ENCODE assay signal across 8 mouse cellular contexts in genomic region chr4:122996618-122997381, GRCm38 (mm10). TPM values are rescaled to one million over a fixed set of nuclear protein-coding genes. Genes with fewer than 3 reads are reported as not detected.
A peak's percentile ranks its signal among the peaks of the same experiment; 100 is the strongest.
DNase-seq lines count a peak whose midpoint lies in the region; ATAC-seq and TF ChIP-seq lines count a peak whose summit lies in the region.

No protein-coding gene starts in this region.

- no peaks in the 10 kb centered on the region for H3K9me3 ChIP-seq in heart, embryonic 12.5 days (replicated peaks)
- no peaks in the 10 kb centered on the region for H3K9me3 ChIP-seq in limb, embryonic 10.5 days (replicated peaks)
- H3K9me3 ChIP-seq in stomach, embryonic 15.5 days = no peaks in the 10 kb centered on the region

- WGBS in heart, embryonic 12.5 days = under 1% methylated on average over 47 of the region's 47 CpGs
- under 1% methylated on average over 47 of the region's 47 CpGs for WGBS in limb, embryonic 10.5 days
- WGBS in stomach, embryonic 15.5 days = under 1% methylated on average over 47 of the region's 47 CpGs

- peaks cover 10% of the 10 kb centered on the region; the same call in 1 of the 2 replicates for H3K4me1 ChIP-seq in heart, embryonic 12.5 days (replicated peaks)
- H3K4me1 ChIP-seq in limb, embryonic 10.5 days = peaks cover 61% of the 10 kb centered on the region
- H3K4me1 ChIP-seq in stomach, embryonic 15.5 days = peaks cover 12% of the 10 kb centered on the region; the same call in 1 of the 2 replicates

- H3K27me3 ChIP-seq in heart, embryonic 12.5 days (replicated peaks) = peaks cover 59% of the 10 kb centered on the region
- H3K27me3 ChIP-seq in limb, embryonic 10.5 days (ENCODE audit: low read depth, poor library complexity, severe bottlenecking) = peaks cover 33% of the 10 kb centered on the region
- peaks cover 7% of the 10 kb centered on the region; the same call in 1 of the 2 replicates for H3K27me3 ChIP-seq in stomach, embryonic 15.5 days (replicated peaks)

- peak overlapping the region; percentile 72 for H3K4me3 ChIP-seq in heart, embryonic 12.5 days
- H3K4me3 ChIP-seq in limb, embryonic 10.5 days = peak overlapping the region; percentile 82
- H3K4me3 ChIP-seq in stomach, embryonic 15.5 days (replicated peaks) = peak overlapping the region; percentile 77

- peak overlapping the region; percentile 100 for H3K4me2 ChIP-seq in heart, embryonic 12.5 days
- peak overlapping the region; percentile 98 for H3K4me2 ChIP-seq in stomach, embryonic 15.5 days

- TF ChIP-seq POLR2A in brain, embryonic 14.5 days (IDR thresholded peaks at IDR 0.05; ENCODE audit: borderline replicate concordance, extremely low read depth, insufficient read depth, insufficient read length, poor library complexity, severe bottlenecking) = no peak

- H3K9ac ChIP-seq in heart, embryonic 12.5 days = peak overlapping the region; percentile 72
- peak overlapping the region; percentile 71; the same call in 1 of the 2 replicates for H3K9ac ChIP-seq in stomach, embryonic 15.5 days

- no peak overlapping the region for H3K27ac ChIP-seq in heart, embryonic 12.5 days (ENCODE audit: poor library complexity, severe bottlenecking)
- H3K27ac ChIP-seq in limb, embryonic 10.5 days = peak overlapping the region; percentile 93
- peak overlapping the region; percentile 91 for H3K27ac ChIP-seq in stomach, embryonic 15.5 days

- no peaks in the 10 kb centered on the region for H3K36me3 ChIP-seq in heart, embryonic 12.5 days
- H3K36me3 ChIP-seq in limb, embryonic 10.5 days = peaks cover 20% of the 10 kb centered on the region
- H3K36me3 ChIP-seq in stomach, embryonic 15.5 days = no peaks in the 10 kb centered on the region

- peak; percentile 5; the same call in 1 of the 2 replicates for ATAC-seq in heart, embryonic 12.5 days (ENCODE audit: insufficient number of reproducible peaks, low FRiP score)
- peak; percentile 52; the same call in 1 of the 2 replicates for ATAC-seq in megakaryocyte-erythroid progenitor cell, adult 5-6 weeks (replicated peaks; ENCODE audit: low FRiP score, low TSS enrichment, poor library complexity, severe bottlenecking)
- 0 out of 2 replicates have a peak, but pooled peaks have one; percentile 17 for ATAC-seq in stomach, embryonic 15.5 days (ENCODE audit: insufficient read depth, low FRiP score, low read depth)

- 0 out of 2 replicates have a peak, but pooled peaks have one; percentile 39 for TF ChIP-seq CTCF in brain, embryonic 14.5 days (IDR thresholded peaks at IDR 0.05; ENCODE audit: borderline replicate concordance, extremely low read depth, insufficient read depth, insufficient read length)

- DNase-seq in layer of hippocampus, postnatal 25 days (ENCODE audit: extremely low spot score in 1 of 2, low spot score in 1 of 2) = peak; percentile 33 to 40
- DNase-seq in layer of hippocampus, adult 8-10 months (ENCODE audit: low spot score in 2 of 2) = no peak
- DNase-seq in brain, embryonic 14.5 days (ENCODE audit: low read depth) = peak; percentile 85
- peak; percentile 62 for DNase-seq in limb, embryonic 10.5 days (ENCODE audit: low spot score)
- no peak for DNase-seq in frontal cortex, postnatal 36 days (ENCODE audit: low spot score in 2 of 2)

RNA-seq across cellular contexts. Expression of gene Mycl, which starts 1.3 kb away (rescaled TPM):
- 10 to 100 TPM; 33.9 to 37.8 TPM for total RNA-seq in layer of hippocampus, postnatal 25 days (2021)
- total RNA-seq in layer of hippocampus, adult 8-10 months (2022) = 10 to 100 TPM; 25.0 to 29.0 (median 27.5) TPM
- polyA plus RNA-seq in brain, embryonic 14.5 days (2012; rRNA removed) = 85.4 and 95.3 TPM in 2 replicates
- 0.74 and 1.2 TPM in 2 replicates for polyA plus RNA-seq in heart, embryonic 12.5 days (2016; fragmentation: Nextera tagmentation; extraction: Ambion mirVana)
- polyA plus RNA-seq in limb, embryonic 10.5 days (2016; fragmentation: Nextera tagmentation; extraction: Ambion mirVana) = 25.5 and 28.6 TPM in 2 replicates
- not detected in 2 replicates for total RNA-seq in megakaryocyte-erythroid progenitor cell, adult 5-6 weeks (2014; fragmentation: Nextera tagmentation)
- total RNA-seq in megakaryocyte-erythroid progenitor cell, adult 5-6 weeks (2017) = 0.50 and 5.4 TPM in 2 replicates
- polyA plus RNA-seq in stomach, embryonic 15.5 days (2015; fragmentation: Nextera tagmentation; extraction: Ambion mirVana) = 20.6 and 21.3 TPM in 2 replicates

RNA-seq across cellular contexts. Expression of gene Trit1, which starts 19.6 kb away (rescaled TPM):
- total RNA-seq in layer of hippocampus, postnatal 25 days (2021) = 10 to 100 TPM; 20.2 to 26.9 TPM
- total RNA-seq in layer of hippocampus, adult 8-10 months (2022) = 10 to 100 TPM; 24.4 to 27.4 (median 26.6) TPM
- polyA plus RNA-seq in brain, embryonic 14.5 days (2012; rRNA removed) = 19.5 and 20.4 TPM in 2 replicates
- polyA plus RNA-seq in heart, embryonic 12.5 days (2016; fragmentation: Nextera tagmentation; extraction: Ambion mirVana) = 13.4 and 14.3 TPM in 2 replicates
- polyA plus RNA-seq in limb, embryonic 10.5 days (2016; fragmentation: Nextera tagmentation; extraction: Ambion mirVana) = 17.7 and 17.8 TPM in 2 replicates
- 10.8 and 23.3 TPM in 2 replicates for total RNA-seq in megakaryocyte-erythroid progenitor cell, adult 5-6 weeks (2014; fragmentation: Nextera tagmentation)
- 12.3 and 24.8 TPM in 2 replicates for total RNA-seq in megakaryocyte-erythroid progenitor cell, adult 5-6 weeks (2017)
- polyA plus RNA-seq in stomach, embryonic 15.5 days (2015; fragmentation: Nextera tagmentation; extraction: Ambion mirVana) = 18.3 and 20.4 TPM in 2 replicates

RNA-seq across cellular contexts. Expression of gene Mfsd2a, which starts 35.8 kb away (rescaled TPM):
- 10 to 100 TPM; 37.9 to 54.8 TPM for total RNA-seq in layer of hippocampus, postnatal 25 days (2021)
- 10 to 100 TPM; 26.7 to 32.6 (median 30.9) TPM for total RNA-seq in layer of hippocampus, adult 8-10 months (2022)
- polyA plus RNA-seq in brain, embryonic 14.5 days (2012; rRNA removed) = 44.7 and 51.8 TPM in 2 replicates
- 1.1 and 1.8 TPM in 2 replicates for polyA plus RNA-seq in heart, embryonic 12.5 days (2016; fragmentation: Nextera tagmentation; extraction: Ambion mirVana)
- polyA plus RNA-seq in limb, embryonic 10.5 days (2016; fragmentation: Nextera tagmentation; extraction: Ambion mirVana) = 10.1 and 10.7 TPM in 2 replicates
- not detected in 2 replicates for total RNA-seq in megakaryocyte-erythroid progenitor cell, adult 5-6 weeks (2014; fragmentation: Nextera tagmentation)
- total RNA-seq in megakaryocyte-erythroid progenitor cell, adult 5-6 weeks (2017) = not detected in 2 replicates
- polyA plus RNA-seq in stomach, embryonic 15.5 days (2015; fragmentation: Nextera tagmentation; extraction: Ambion mirVana) = 2.7 and 4.1 TPM in 2 replicates

Comparison
In these comparisons a context has a peak if more than half of its experiments do, and no peak if none do; other contexts are left out.
1. DNase-seq: peak in layer of hippocampus, postnatal 25 days (2 of 2), brain, embryonic 14.5 days (single experiment) and limb, embryonic 10.5 days (single experiment); none in layer of hippocampus, adult 8-10 months (0 of 2) and frontal cortex, postnatal 36 days (0 of 2).
2. Peak in every context shown above with its lines, with median percentiles within 50 percentile points of each other: ATAC-seq and H3K4me3 ChIP-seq.